Mouse (Mus musculus) midbrain, embryonic 12.5 days (tissue): ENCODE results near the gene Wipf2. TPM values are rescaled to one million over a fixed set of nuclear protein-coding genes. Genes with fewer than 3 reads are reported as not detected.
A peak's percentile ranks its signal among the peaks of the same experiment; 100 is the strongest.

Source experiments
- ATAC-seq: fragments of 200-750 bp; cut with Nextera tagmentation; 2 replicates; pipeline ENCODE4 v1.8.0; 2017; ENCODE audit warnings: low read depth, moderate TSS enrichment, moderate library complexity; ENCODE audit not compliant: low FRiP score
- H3K27ac ChIP-seq: fragments of 300-500 bp; sonication (generic); replicated peaks from 2 replicates; pipeline ENCODE4 v1.5.1; 2016; ENCODE audit warnings: mild to moderate bottlenecking
- H3K27me3 ChIP-seq: fragments of 300-500 bp; sonication (generic); 2 replicates; pipeline ENCODE4 v1.6.1; 2016; ENCODE audit warnings: mild to moderate bottlenecking
- H3K36me3 ChIP-seq: fragments of 300-500 bp; sonication (generic); 2 replicates; pipeline ENCODE4 v1.6.1; 2016
- H3K4me1 ChIP-seq: fragments of 300-500 bp; sonication (generic); 2 replicates; pipeline ENCODE4 v1.6.1; 2016
- H3K4me2 ChIP-seq: fragments of 300-500 bp; sonication (generic); replicated peaks from 2 replicates; pipeline ENCODE4 v1.6.1; 2016; ENCODE audit warnings: mild to moderate bottlenecking, moderate library complexity
- H3K4me3 ChIP-seq: fragments of 300-500 bp; sonication (generic); 2 replicates; pipeline ENCODE4 v1.5.1; 2016; ENCODE audit warnings: mild to moderate bottlenecking
- H3K9ac ChIP-seq: fragments of 300-500 bp; sonication (generic); replicated peaks from 2 replicates; pipeline ENCODE4 v1.6.1; 2016; ENCODE audit warnings: mild to moderate bottlenecking, moderate library complexity
- H3K9me3 ChIP-seq: fragments of 300-500 bp; sonication (generic); 2 replicates; pipeline ENCODE4 v1.6.1; 2016; ENCODE audit warnings: mild to moderate bottlenecking
- WGBS: fragments of 180-500 bp; shearing (Covaris S2); methylation state at CpG from one replicate; pipeline ENCODE4 v1.1.7; 2016; 5-methylcytosine and 5-hydroxymethylcytosine counted together
- polyA plus RNA-seq: library from polyadenylated mRNA; unstranded; fragments of >200 nt; fragmentation: Nextera tagmentation; extraction: Ambion mirVana; gene quantifications from 2 replicates; pipeline ENCODE4 v1.2.1, GENCODE M21; 2016

Wipf2 gene
- polyA plus RNA-seq, 1 experiment from 2014 or later, result 4.9 TPM

DNA sequence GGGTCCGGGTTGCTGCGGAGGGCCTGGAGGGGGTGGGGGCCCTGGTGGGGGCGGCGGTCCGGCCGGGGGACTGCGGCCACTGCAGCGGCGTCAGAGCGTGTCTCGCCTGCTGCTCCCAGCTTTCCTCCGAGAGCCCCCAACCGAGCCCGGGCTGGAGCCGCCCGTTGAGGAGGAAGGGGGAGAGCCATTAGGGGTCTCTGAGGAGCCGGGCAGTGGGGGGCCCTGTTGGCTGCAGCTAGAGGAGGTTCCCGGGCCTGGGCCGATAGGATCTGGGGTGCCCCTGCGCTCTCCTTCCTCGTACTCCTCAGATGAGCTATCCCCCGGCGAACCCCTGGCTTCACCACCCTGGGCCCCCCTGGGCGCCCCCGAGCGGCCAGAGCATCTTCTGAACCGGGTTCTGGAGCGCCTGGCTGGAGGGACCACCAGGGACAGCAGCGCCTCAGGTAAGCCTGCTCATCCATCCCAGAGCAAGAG lies 26.2 kb upstream of the Wipf2 start:
- H3K27me3 ChIP-seq, result peaks cover 25% of the 10 kb centered on the region
- no peaks in the 10 kb centered on the region for H3K9me3 ChIP-seq
- H3K4me1 ChIP-seq, result peaks cover 32% of the 10 kb centered on the region
- H3K9ac ChIP-seq, result peak overlapping the region; percentile 81
- H3K4me3 ChIP-seq, result peak overlapping the region; percentile 64
- H3K4me2 ChIP-seq, result peak overlapping the region; percentile 98
- H3K27ac ChIP-seq, result peak overlapping the region; percentile 64; the same call in 1 of the 2 replicates
- peaks cover 22% of the 10 kb centered on the region for H3K36me3 ChIP-seq
- 2% methylated on average over 16 of the region's 29 CpGs for WGBS
- peak; percentile 62 for ATAC-seq

GRCm38 (mm10) chr11:98837917-98838316 lies 25.5 kb upstream of the Wipf2 start:
- no peak overlapping the region for H3K9ac ChIP-seq
- H3K4me3 ChIP-seq, result 0 out of 2 replicates have a peak overlapping the region, but pooled peaks have one; percentile 64
- no peak for ATAC-seq
- H3K36me3 ChIP-seq, result peaks cover 16% of the 10 kb centered on the region
- peak overlapping the region; percentile 98; the same call in 1 of the 2 replicates for H3K4me2 ChIP-seq
- no peak overlapping the region for H3K27ac ChIP-seq
- no peaks in the 10 kb centered on the region for H3K9me3 ChIP-seq
- peaks cover 32% of the 10 kb centered on the region for H3K4me1 ChIP-seq
- 49% methylated on average over 11 of the region's 11 CpGs for WGBS
- H3K27me3 ChIP-seq, result peaks cover 25% of the 10 kb centered on the region

DNA sequence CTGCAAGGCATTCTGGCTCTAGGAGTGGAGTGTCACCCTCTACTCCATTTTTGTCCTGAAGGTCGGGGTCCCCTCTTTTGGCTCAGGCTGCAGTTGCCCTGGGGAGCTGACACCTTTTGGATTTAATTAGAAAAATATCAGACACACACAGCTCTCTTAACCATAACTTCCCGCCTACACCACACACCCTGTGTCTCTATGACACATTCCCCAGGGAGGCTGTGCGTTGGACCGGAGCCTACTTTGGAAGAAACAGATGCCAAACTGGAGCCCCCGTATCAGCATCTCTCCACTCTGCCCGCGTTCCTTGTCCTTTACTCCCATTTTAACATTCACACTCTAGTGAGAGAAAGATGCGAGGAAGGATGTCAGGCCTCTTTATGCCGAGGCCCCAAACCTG lies 24.9 kb upstream of the Wipf2 start:
- Histone ChIP-seq H3K4me2 (no peak overlapping the region), H3K27me3 (peaks cover 25% of the 10 kb centered on the region), H3K27ac (no peak overlapping the region), H3K4me1 (peaks cover 32% of the 10 kb centered on the region), H3K9ac (no peak overlapping the region), H3K4me3 (no peak overlapping the region), H3K36me3 (peaks cover 10% of the 10 kb centered on the region), H3K9me3 (no peaks in the 10 kb centered on the region)
- 77% methylated on average over 9 of the region's 9 CpGs for WGBS
- ATAC-seq, result no peak

DNA sequence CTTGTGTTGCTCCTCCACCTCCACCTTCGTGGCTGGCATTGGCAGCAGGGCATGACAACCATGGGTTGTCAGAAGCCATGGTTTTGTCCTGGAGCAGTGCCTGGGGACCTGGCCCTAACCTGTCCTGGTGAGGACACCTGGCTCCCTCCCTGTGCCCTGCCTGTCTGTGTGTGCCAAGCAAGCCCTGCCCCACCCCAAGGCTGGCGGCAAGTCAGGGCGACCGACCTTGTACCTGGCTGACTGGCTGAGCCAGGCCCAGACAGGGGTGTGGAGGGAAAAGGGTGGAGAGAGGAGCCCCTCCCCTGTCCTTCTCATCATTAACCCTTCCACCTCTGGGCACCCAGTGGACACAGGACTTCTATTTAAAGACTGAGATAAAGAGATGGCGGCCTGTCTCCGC lies 24.0 kb upstream of the Wipf2 start:
- no peak overlapping the region for H3K4me3 ChIP-seq
- no peak for ATAC-seq
- peaks cover 31% of the 10 kb centered on the region for H3K4me1 ChIP-seq
- H3K27ac ChIP-seq, result no peak overlapping the region
- H3K9me3 ChIP-seq, result no peaks in the 10 kb centered on the region
- no peak overlapping the region for H3K9ac ChIP-seq
- no peak overlapping the region for H3K4me2 ChIP-seq
- peaks cover 2% of the 10 kb centered on the region; the same call in 1 of the 2 replicates for H3K36me3 ChIP-seq
- H3K27me3 ChIP-seq, result peaks cover 25% of the 10 kb centered on the region
- 44% methylated on average over 6 of the region's 6 CpGs for WGBS

DNA sequence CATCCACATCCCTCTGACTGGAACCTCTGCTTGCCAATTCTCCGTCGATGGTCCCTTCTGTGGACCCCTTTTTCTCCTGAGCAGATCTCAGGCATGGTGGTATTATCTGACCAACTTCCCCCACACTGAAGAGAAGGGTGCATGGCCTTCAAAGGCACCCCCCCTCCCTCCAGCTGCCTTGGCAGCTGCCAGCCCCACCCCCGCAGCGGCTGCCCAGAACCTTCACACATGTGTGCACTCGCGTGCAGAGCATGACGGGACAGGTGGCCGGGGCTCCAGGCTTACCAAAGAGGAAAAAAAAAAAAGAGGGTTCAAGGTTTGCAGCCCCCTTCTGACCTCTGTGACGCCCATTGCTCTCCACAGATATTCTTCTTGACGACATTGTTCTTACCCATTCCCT lies 23.5 kb upstream of the Wipf2 start:
- H3K36me3 ChIP-seq, result no peaks in the 10 kb centered on the region
- no peak for ATAC-seq
- 81% methylated on average over 10 of the region's 10 CpGs for WGBS

DNA sequence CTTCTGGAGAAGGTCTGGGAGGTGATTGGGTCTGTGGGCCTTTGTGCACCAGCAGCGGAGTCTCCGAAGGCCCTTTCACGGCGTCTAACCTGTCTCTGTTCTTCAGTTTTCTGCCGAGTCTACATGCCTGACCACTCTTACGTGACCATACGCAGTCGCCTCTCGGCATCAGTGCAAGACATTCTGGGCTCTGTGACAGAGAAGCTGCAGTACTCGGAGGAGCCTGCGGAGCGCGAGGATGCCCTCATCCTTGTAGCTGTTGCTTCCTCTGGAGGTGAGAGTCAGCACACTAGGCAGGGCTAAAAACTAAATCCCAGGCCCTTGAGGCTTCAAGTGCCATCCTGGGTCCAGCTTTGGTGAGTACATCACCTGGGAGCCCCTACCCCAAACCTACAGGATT lies 17.4 kb upstream of the Wipf2 start:
- H3K27ac ChIP-seq, result no peak overlapping the region
- no peak for ATAC-seq
- 56% methylated on average over 13 of the region's 13 CpGs for WGBS
- no peaks in the 10 kb centered on the region for H3K9me3 ChIP-seq
- no peak overlapping the region for H3K4me2 ChIP-seq
- H3K4me3 ChIP-seq, result no peak overlapping the region
- H3K9ac ChIP-seq, result no peak overlapping the region
- no peaks in the 10 kb centered on the region for H3K36me3 ChIP-seq
- H3K4me1 ChIP-seq, result peaks cover 21% of the 10 kb centered on the region
- peaks cover 15% of the 10 kb centered on the region for H3K27me3 ChIP-seq

More for the DNA sequence above, 23.5 kb upstream of the Wipf2 start:
- Histone ChIP-seq H3K4me1 (peaks cover 26% of the 10 kb centered on the region), H3K9ac (no peak overlapping the region), H3K9me3 (no peaks in the 10 kb centered on the region), H3K4me3 (no peak overlapping the region), H3K4me2 (no peak overlapping the region), H3K27me3 (peaks cover 25% of the 10 kb centered on the region), H3K27ac (no peak overlapping the region)

GRCm38 (mm10) chr11:98846865-98847604 lies 16.4 kb upstream of the Wipf2 start:
- no peak overlapping the region for H3K9ac ChIP-seq
- no peak overlapping the region for H3K27ac ChIP-seq
- H3K4me3 ChIP-seq, result no peak overlapping the region
- H3K4me1 ChIP-seq, result peaks cover 21% of the 10 kb centered on the region
- H3K27me3 ChIP-seq, result peaks cover 24% of the 10 kb centered on the region
- H3K9me3 ChIP-seq, result no peaks in the 10 kb centered on the region
- no peaks in the 10 kb centered on the region for H3K36me3 ChIP-seq
- H3K4me2 ChIP-seq, result no peak overlapping the region
- no peak for ATAC-seq
- 77% methylated on average over 19 of the region's 19 CpGs for WGBS

- Histone ChIP-seq H3K4me3 (no peak overlapping the region), H3K36me3 (no peaks in the 10 kb centered on the region), H3K27me3 (peaks cover 24% of the 10 kb centered on the region), H3K27ac (no peak overlapping the region), H3K9ac (no peak overlapping the region; the same call in 1 of the 2 replicates), H3K4me1 (peaks cover 21% of the 10 kb centered on the region), H3K9me3 (no peaks in the 10 kb centered on the region), H3K4me2 (no peak overlapping the region; the same call in 1 of the 2 replicates)
- no peak for ATAC-seq
- WGBS, result 11% methylated on average over 19 of the region's 19 CpGs
Observed at GRCm38 (mm10) chr11:98849196-98849894, 14.1 kb upstream of the Wipf2 start.

DNA sequence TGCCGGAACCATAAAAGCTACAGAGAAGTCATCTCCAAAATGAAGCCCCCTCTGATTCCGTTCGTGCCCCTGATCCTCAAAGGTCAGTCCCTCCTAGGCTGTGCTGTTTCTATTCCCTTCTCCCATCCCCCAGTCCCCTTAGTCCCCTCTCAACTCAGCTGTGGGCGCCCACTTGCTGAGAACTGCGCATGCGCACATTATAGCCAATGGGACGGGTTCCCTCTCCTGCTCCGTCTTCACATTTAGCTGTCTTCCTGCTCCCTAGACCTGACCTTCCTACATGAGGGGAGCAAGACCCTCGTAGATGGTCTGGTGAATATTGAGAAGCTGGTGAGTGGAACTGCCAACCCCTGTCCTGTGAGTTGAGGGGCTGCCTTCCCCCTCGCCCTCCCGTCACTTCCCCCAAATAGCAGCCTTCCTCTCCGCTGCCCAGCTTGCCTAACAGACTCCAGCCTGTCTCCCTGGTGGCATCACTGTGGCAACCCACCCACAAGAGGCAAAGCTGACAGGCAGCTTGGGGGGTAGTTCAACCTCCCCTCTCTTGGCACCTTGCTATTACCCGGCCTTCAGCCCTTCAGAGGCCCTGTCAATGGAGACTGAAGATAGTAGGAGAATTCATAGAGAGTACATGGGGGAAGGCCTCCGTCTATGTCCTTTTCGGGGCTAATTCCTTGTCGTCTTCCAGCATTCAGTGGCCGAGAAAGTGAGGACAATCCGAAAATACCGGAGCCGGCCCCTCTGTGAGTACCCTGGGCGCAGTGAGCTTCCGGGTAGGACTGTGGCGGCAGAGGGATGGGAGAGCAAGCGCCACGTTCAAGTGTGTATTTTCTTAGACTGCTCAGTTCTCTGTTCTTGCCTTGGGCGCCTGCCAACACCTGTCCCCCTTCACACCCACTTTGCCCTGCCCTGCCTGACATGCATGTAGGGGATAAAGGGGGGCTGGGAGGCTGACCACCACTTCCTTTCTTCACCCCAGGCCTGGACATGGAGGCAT lies 13.0 kb upstream of the Wipf2 start:
- Histone ChIP-seq H3K9me3 (no peaks in the 10 kb centered on the region), H3K27ac (no peak overlapping the region), H3K4me2 (peak overlapping the region; percentile 9), H3K9ac (peak overlapping the region; percentile 39), H3K36me3 (no peaks in the 10 kb centered on the region), H3K4me3 (no peak overlapping the region), H3K27me3 (peaks cover 24% of the 10 kb centered on the region), H3K4me1 (peaks cover 21% of the 10 kb centered on the region)
- ATAC-seq, result peak; percentile 30; the same call in 1 of the 2 replicates
- 67% methylated on average over 26 of the region's 26 CpGs for WGBS

DNA sequence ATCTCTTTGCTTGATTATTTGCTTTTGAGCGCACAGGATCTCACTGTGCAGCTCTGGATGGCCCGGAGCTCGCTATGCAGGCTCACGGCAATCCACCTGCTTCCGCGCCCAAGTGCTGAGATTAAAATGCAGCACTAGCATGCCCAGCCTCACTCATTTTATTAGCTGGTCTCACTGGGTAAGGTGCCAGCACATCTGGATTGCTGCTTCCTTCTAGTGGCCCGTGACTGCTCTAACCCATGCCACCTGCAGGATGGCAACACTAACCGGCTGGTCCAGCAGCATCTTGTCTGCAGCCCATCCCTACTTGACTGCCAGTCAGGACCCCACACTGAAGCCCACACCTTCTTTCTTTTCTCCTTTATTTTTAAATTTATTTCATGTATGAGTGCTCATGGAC lies 9.3 kb upstream of the Wipf2 start:
- H3K9ac ChIP-seq, result no peak overlapping the region
- H3K27ac ChIP-seq, result no peak overlapping the region
- WGBS, result 94% methylated on average over 8 of the region's 8 CpGs
- H3K36me3 ChIP-seq, result no peaks in the 10 kb centered on the region
- no peak overlapping the region for H3K4me3 ChIP-seq
- H3K9me3 ChIP-seq, result no peaks in the 10 kb centered on the region
- peaks cover 19% of the 10 kb centered on the region for H3K4me1 ChIP-seq
- ATAC-seq, result no peak
- H3K4me2 ChIP-seq, result no peak overlapping the region
- peaks cover 21% of the 10 kb centered on the region for H3K27me3 ChIP-seq

- Histone ChIP-seq H3K9ac (no peak overlapping the region), H3K36me3 (no peaks in the 10 kb centered on the region), H3K4me2 (no peak overlapping the region), H3K4me1 (peaks cover 13% of the 10 kb centered on the region), H3K4me3 (no peak overlapping the region), H3K9me3 (no peaks in the 10 kb centered on the region), H3K27me3 (peaks cover 16% of the 10 kb centered on the region), H3K27ac (no peak overlapping the region)
- ATAC-seq, result no peak
- 95% methylated on average over 2 of the region's 2 CpGs for WGBS
Observed at GRCm38 (mm10) chr11:98854659-98855058, 8.8 kb upstream of the Wipf2 start.
